Mouse (Mus musculus) intestine, embryonic 15.5 days (tissue): ENCODE measurements around the gene Atp6v0e. TPM values are rescaled to one million over a fixed set of nuclear protein-coding genes. Genes with fewer than 3 reads are reported as not detected.

Source experiments
- ATAC-seq: fragments of 200-750 bp; cut with Nextera tagmentation; 2 replicates; pipeline ENCODE4 v1.8.0; 2017; ENCODE audit warnings: moderate TSS enrichment, moderate library complexity
- H3K27ac ChIP-seq: fragments of 300-500 bp; sonication (generic); 2 replicates; pipeline ENCODE4 v1.5.1; 2015; ENCODE audit warnings: mild to moderate bottlenecking, inconsistent platforms
- H3K27me3 ChIP-seq: fragments of 300-500 bp; sonication (generic); replicated peaks from 2 replicates; pipeline ENCODE4 v1.6.1; 2015; ENCODE audit warnings: inconsistent platforms
- H3K36me3 ChIP-seq: fragments of 300-500 bp; sonication (generic); 2 replicates; pipeline ENCODE4 v1.6.1; 2015; ENCODE audit warnings: inconsistent platforms
- H3K4me1 ChIP-seq: fragments of 300-500 bp; sonication (generic); replicated peaks from 2 replicates; pipeline ENCODE4 v1.6.1; 2015; ENCODE audit warnings: inconsistent platforms
- H3K4me2 ChIP-seq: fragments of 300-500 bp; sonication (generic); replicated peaks from 2 replicates; pipeline ENCODE4 v1.6.1; 2015; ENCODE audit warnings: mild to moderate bottlenecking, inconsistent platforms
- H3K4me3 ChIP-seq: fragments of 300-500 bp; sonication (generic); replicated peaks from 2 replicates; pipeline ENCODE4 v1.5.1; 2015; ENCODE audit warnings: inconsistent platforms
- H3K9ac ChIP-seq: fragments of 300-500 bp; sonication (generic); 2 replicates; pipeline ENCODE4 v1.6.1; 2015; ENCODE audit warnings: inconsistent platforms
- H3K9me3 ChIP-seq: fragments of 300-500 bp; sonication (generic); 2 replicates; pipeline ENCODE4 v1.6.1; 2016; ENCODE audit warnings: inconsistent platforms
- WGBS: fragments of 180-500 bp; shearing (Covaris S2); methylation state at CpG from one replicate; pipeline ENCODE4 v1.1.7; 2015; 5-methylcytosine and 5-hydroxymethylcytosine counted together
- polyA plus RNA-seq: library from polyadenylated mRNA; unstranded; fragments of >200 nt; fragmentation: Nextera tagmentation; extraction: Ambion mirVana; gene quantifications from 2 replicates; pipeline ENCODE4 v1.2.1, GENCODE M21; 2015

The Atp6v0e gene
- polyA plus RNA-seq, 1 experiment from 2014 or later: 259 TPM

- no peak overlapping the region for H3K4me3 ChIP-seq
- WGBS: 77% methylated on average over 7 of the region's 7 CpGs
- no peaks in the 10 kb centered on the region for H3K4me1 ChIP-seq
- no peak overlapping the region for H3K9ac ChIP-seq
- ATAC-seq: no peak
- no peak overlapping the region for H3K27ac ChIP-seq
- H3K36me3 ChIP-seq: peaks cover 6% of the 10 kb centered on the region; the same call in 1 of the 2 replicates
- H3K4me2 ChIP-seq: no peak overlapping the region
- H3K27me3 ChIP-seq: no peaks in the 10 kb centered on the region
- no peaks in the 10 kb centered on the region for H3K9me3 ChIP-seq
Measured at GRCm38 (mm10) chr17:26693424-26693823, 30.4 kb downstream of the Atp6v0e start.

- 52% methylated on average over 7 of the region's 7 CpGs for WGBS
- ATAC-seq: no peak
- Histone ChIP-seq H3K27me3 (no peaks in the 10 kb centered on the region), H3K9me3 (no peaks in the 10 kb centered on the region), H3K4me1 (no peaks in the 10 kb centered on the region), H3K9ac (no peak overlapping the region), H3K36me3 (peaks cover 10% of the 10 kb centered on the region), H3K27ac (no peak overlapping the region), H3K4me3 (no peak overlapping the region), H3K4me2 (no peak overlapping the region)
Measured at GRCm38 (mm10) chr17:26694171-26694570, 31.1 kb downstream of the Atp6v0e start.

- peaks cover 12% of the 10 kb centered on the region for H3K36me3 ChIP-seq
- ATAC-seq: no peak
- H3K4me1 ChIP-seq: no peaks in the 10 kb centered on the region
- no peaks in the 10 kb centered on the region for H3K27me3 ChIP-seq
- no peak overlapping the region for H3K27ac ChIP-seq
- H3K4me2 ChIP-seq: no peak overlapping the region
- H3K4me3 ChIP-seq: no peak overlapping the region
- H3K9me3 ChIP-seq: no peaks in the 10 kb centered on the region
- H3K9ac ChIP-seq: no peak overlapping the region
- 96% methylated on average over 3 of the region's 3 CpGs for WGBS
Measured at GRCm38 (mm10) chr17:26695193-26695592, 32.2 kb downstream of the Atp6v0e start.

- H3K36me3 ChIP-seq: peaks cover 12% of the 10 kb centered on the region
- no peak overlapping the region for H3K9ac ChIP-seq
- H3K4me3 ChIP-seq: no peak overlapping the region
- H3K27ac ChIP-seq: no peak overlapping the region
- H3K9me3 ChIP-seq: no peaks in the 10 kb centered on the region
- no peak for ATAC-seq
- H3K4me2 ChIP-seq: no peak overlapping the region
- WGBS: 91% methylated on average over 5 of the region's 5 CpGs
- H3K4me1 ChIP-seq: no peaks in the 10 kb centered on the region
- H3K27me3 ChIP-seq: no peaks in the 10 kb centered on the region
Measured at GRCm38 (mm10) chr17:26698846-26699245, 35.8 kb downstream of the Atp6v0e start.

GRCm38 (mm10) chr17:26699819-26700616 lies 37.0 kb downstream of the Atp6v0e start:
- WGBS: 83% methylated on average over 10 of the region's 10 CpGs
- H3K36me3 ChIP-seq: peaks cover 12% of the 10 kb centered on the region
- H3K4me2 ChIP-seq: no peak overlapping the region
- no peaks in the 10 kb centered on the region for H3K9me3 ChIP-seq
- H3K4me1 ChIP-seq: no peaks in the 10 kb centered on the region
- H3K4me3 ChIP-seq: no peak overlapping the region
- no peaks in the 10 kb centered on the region for H3K27me3 ChIP-seq
- no peak overlapping the region for H3K27ac ChIP-seq
- H3K9ac ChIP-seq: no peak overlapping the region
- peak; percentile 70 for ATAC-seq

- Histone ChIP-seq H3K4me3 (no peak overlapping the region), H3K27ac (no peak overlapping the region), H3K4me1 (no peaks in the 10 kb centered on the region), H3K27me3 (no peaks in the 10 kb centered on the region), H3K9me3 (no peaks in the 10 kb centered on the region), H3K36me3 (peaks cover 12% of the 10 kb centered on the region), H3K9ac (no peak overlapping the region), H3K4me2 (no peak overlapping the region)
- 83% methylated on average over 13 of the region's 13 CpGs for WGBS
- ATAC-seq: no peak
Measured at GRCm38 (mm10) chr17:26701565-26701964, 38.5 kb downstream of the Atp6v0e start.

GRCm38 (mm10) chr17:26702621-26703020 lies 39.6 kb downstream of the Atp6v0e start:
- Histone ChIP-seq H3K4me2 (no peak overlapping the region), H3K9ac (no peak overlapping the region), H3K9me3 (no peaks in the 10 kb centered on the region), H3K4me1 (no peaks in the 10 kb centered on the region), H3K4me3 (no peak overlapping the region), H3K27ac (no peak overlapping the region), H3K27me3 (no peaks in the 10 kb centered on the region), H3K36me3 (peaks cover 12% of the 10 kb centered on the region)
- WGBS: 75% methylated on average over 4 of the region's 4 CpGs
- ATAC-seq: 0 out of 2 replicates have a peak, but pooled peaks have one; percentile 32

GRCm38 (mm10) chr17:26703671-26704070 lies 40.6 kb downstream of the Atp6v0e start:
- WGBS: 85% methylated on average over 4 of the region's 4 CpGs
- Histone ChIP-seq H3K27me3 (no peaks in the 10 kb centered on the region), H3K9ac (no peak overlapping the region), H3K4me1 (no peaks in the 10 kb centered on the region), H3K4me2 (no peak overlapping the region), H3K4me3 (no peak overlapping the region), H3K36me3 (peaks cover 7% of the 10 kb centered on the region), H3K27ac (no peak overlapping the region), H3K9me3 (no peaks in the 10 kb centered on the region)
- no peak for ATAC-seq

GRCm38 (mm10) chr17:26705463-26706359 lies 42.7 kb downstream of the Atp6v0e start:
- H3K4me2 ChIP-seq: no peak overlapping the region
- H3K9ac ChIP-seq: no peak overlapping the region
- H3K36me3 ChIP-seq: no peaks in the 10 kb centered on the region
- no peak overlapping the region for H3K4me3 ChIP-seq
- no peak overlapping the region for H3K27ac ChIP-seq
- WGBS: 68% methylated on average over 11 of the region's 11 CpGs
- no peaks in the 10 kb centered on the region for H3K4me1 ChIP-seq
- no peaks in the 10 kb centered on the region for H3K9me3 ChIP-seq
- no peak for ATAC-seq
- no peaks in the 10 kb centered on the region for H3K27me3 ChIP-seq

GRCm38 (mm10) chr17:26707066-26707465 lies 44.0 kb downstream of the Atp6v0e start:
- Histone ChIP-seq H3K9me3 (no peaks in the 10 kb centered on the region), H3K4me3 (no peak overlapping the region), H3K27ac (no peak overlapping the region), H3K27me3 (no peaks in the 10 kb centered on the region), H3K9ac (no peak overlapping the region), H3K4me2 (no peak overlapping the region), H3K4me1 (no peaks in the 10 kb centered on the region), H3K36me3 (no peaks in the 10 kb centered on the region)
- WGBS: 57% methylated on average over 7 of the region's 7 CpGs
- ATAC-seq: no peak

GRCm38 (mm10) chr17:26708499-26708898 lies 45.5 kb downstream of the Atp6v0e start:
- no peak for ATAC-seq
- H3K4me3 ChIP-seq: no peak overlapping the region
- no peaks in the 10 kb centered on the region for H3K9me3 ChIP-seq
- H3K4me1 ChIP-seq: no peaks in the 10 kb centered on the region
- no peak overlapping the region for H3K27ac ChIP-seq
- H3K36me3 ChIP-seq: no peaks in the 10 kb centered on the region
- no peak overlapping the region for H3K9ac ChIP-seq
- no peaks in the 10 kb centered on the region for H3K27me3 ChIP-seq
- H3K4me2 ChIP-seq: no peak overlapping the region

- no peaks in the 10 kb centered on the region for H3K4me1 ChIP-seq
- H3K27ac ChIP-seq: no peak overlapping the region
- H3K36me3 ChIP-seq: no peaks in the 10 kb centered on the region
- no peak overlapping the region for H3K9ac ChIP-seq
- WGBS: 58% methylated on average over 9 of the region's 9 CpGs
- no peak for ATAC-seq
- H3K27me3 ChIP-seq: no peaks in the 10 kb centered on the region
- no peaks in the 10 kb centered on the region for H3K9me3 ChIP-seq
- no peak overlapping the region for H3K4me2 ChIP-seq
- no peak overlapping the region for H3K4me3 ChIP-seq
Measured at GRCm38 (mm10) chr17:26708993-26709590, 46.1 kb downstream of the Atp6v0e start.
